Mouse (Mus musculus) liver, adult 2 months (tissue): ENCODE data around the gene Nap1l2. TPM values are rescaled to one million over a fixed set of nuclear protein-coding genes. Genes with fewer than 3 reads are reported as not detected.

Source experiments
- DNase-seq: peaks from one replicate; pipeline ENCODE4 v3.0.0-alpha.2; 2011; ENCODE audit warnings: low read depth, low spot score; ENCODE audit errors: extremely low read depth
- H3K27ac ChIP-seq: fragments of 200-500 bp; replicated peaks from 2 replicates; pipeline ENCODE4 v1.5.1; 2012; ENCODE audit warnings: low read depth, mild to moderate bottlenecking, control low read depth, inconsistent platforms, low read length; ENCODE audit not compliant: insufficient read depth
- H3K27me3 ChIP-seq: fragments of 200-500 bp; 2 replicates; pipeline ENCODE4 v1.6.1; 2012; ENCODE audit warnings: mild to moderate bottlenecking, moderate library complexity, low read length, inconsistent platforms; ENCODE audit not compliant: control insufficient read depth, insufficient read depth
- H3K36me3 ChIP-seq: fragments of 200-500 bp; 2 replicates; pipeline ENCODE4 v1.6.1; 2012; ENCODE audit warnings: low read length, inconsistent platforms; ENCODE audit not compliant: control insufficient read depth, insufficient read depth
- H3K4me1 ChIP-seq: fragments of 200-500 bp; 2 replicates; pipeline ENCODE4 v1.6.1; 2011; ENCODE audit warnings: low read length; ENCODE audit not compliant: control insufficient read depth, insufficient read depth
- H3K4me3 ChIP-seq: fragments of 200-500 bp; 2 replicates; pipeline ENCODE4 v1.5.1; 2011; ENCODE audit warnings: low read depth, mild to moderate bottlenecking, control low read depth, low read length, moderate library complexity; ENCODE audit not compliant: insufficient read depth
- H3K79me2 ChIP-seq: fragments of 200-500 bp; 2 replicates; pipeline ENCODE4 v1.6.1; 2012; ENCODE audit warnings: inconsistent platforms, mild to moderate bottlenecking, low read length, moderate library complexity; ENCODE audit not compliant: control insufficient read depth, insufficient read depth
- H3K9ac ChIP-seq: fragments of 200-500 bp; 2 replicates; pipeline ENCODE4 v1.6.1; 2012; ENCODE audit warnings: low read depth, mild to moderate bottlenecking, control low read depth, inconsistent platforms, low read length
- CTCF ChIP-seq: fragments of 200-500 bp; IDR thresholded peaks from 2 replicates; pipeline ENCODE4 v1.5.1; 2011; ENCODE audit warnings: low read depth, low read length, control low read depth
- POLR2A ChIP-seq: fragments of 200-500 bp; IDR thresholded peaks from 2 replicates; pipeline ENCODE4 v1.6.1; 2011; ENCODE audit warnings: low read length, control low read depth; ENCODE audit not compliant: insufficient read depth; ENCODE audit errors: extremely low read depth
- WGBS: fragments of 180-500 bp; shearing (Covaris S2); methylation state at CpG from one replicate; pipeline ENCODE4 v1.1.7; 2018; 5-methylcytosine and 5-hydroxymethylcytosine counted together
- polyA plus RNA-seq: library from polyadenylated mRNA; depleted of rRNA; stranded (reverse); fragments of >200 nt; gene quantifications from 2 replicates; pipeline ENCODE4 v1.2.3, GENCODE M21; 2012; rRNA removed
- total RNA-seq: library from RNA; depleted of rRNA; stranded (reverse); fragments of >200 nt; gene quantifications from 2 replicates; pipeline ENCODE4 v1.2.3, GENCODE M21; 2014; rRNA removed

Gene Nap1l2
- total and polyA plus RNA-seq, 2 experiments: not detected

GRCm38 (mm10) chrX:103156134-103156533, 30.3 kb downstream of the Nap1l2 start:
- Histone ChIP-seq H3K36me3 (no peaks in the 10 kb centered on the region), H3K79me2 (no peaks in the 10 kb centered on the region), H3K9ac (no peak overlapping the region), H3K4me3 (no peak overlapping the region), H3K27ac (no peak overlapping the region), H3K27me3 (no peaks in the 10 kb centered on the region), H3K4me1 (no peaks in the 10 kb centered on the region)
- DNase-seq: no peak
- TF ChIP-seq POLR2A (no peak), CTCF (no peak)
- WGBS: 46% methylated on average over 1 of the region's 1 CpGs

GRCm38 (mm10) chrX:103138549-103138948, 47.9 kb downstream of the Nap1l2 start:
- Histone ChIP-seq H3K79me2 (no peaks in the 10 kb centered on the region), H3K9ac (no peak overlapping the region), H3K27ac (no peak overlapping the region), H3K36me3 (no peaks in the 10 kb centered on the region), H3K4me3 (no peak overlapping the region), H3K27me3 (no peaks in the 10 kb centered on the region), H3K4me1 (no peaks in the 10 kb centered on the region)
- TF ChIP-seq CTCF (no peak), POLR2A (no peak)
- no peak for DNase-seq
- WGBS: 80% methylated on average over 3 of the region's 3 CpGs

Other genes with a start within 250 kb of the Nap1l2 start
- 0.09 and 0.27 TPM in 2 replicates for gene Cdx4, start 134.8 kb upstream of the Nap1l2 start, total RNA-seq
- 0.05 and 0.25 TPM in 2 replicates for gene Cdx4, start 134.8 kb upstream of the Nap1l2 start, polyA plus RNA-seq
- gene Chic1, start 169.8 kb upstream of the Nap1l2 start, total RNA-seq: 4.6 and 6.3 TPM in 2 replicates
- 0.70 and 0.97 TPM in 2 replicates for gene Chic1, start 169.8 kb upstream of the Nap1l2 start, polyA plus RNA-seq
- not detected in 2 replicates for gene Tsx, start 227.8 kb upstream of the Nap1l2 start, total RNA-seq
- 0.11 TPM in 1 of 2 replicates, not detected in the other for gene Tsx, start 227.8 kb upstream of the Nap1l2 start, polyA plus RNA-seq
- gene Gm26992, start 235.4 kb upstream of the Nap1l2 start, total RNA-seq: not detected in 2 replicates
- not detected in 2 replicates for gene Gm26992, start 235.4 kb upstream of the Nap1l2 start, polyA plus RNA-seq